Mouse (Mus musculus) Muller cell, postnatal 12 days (primary cell): ENCODE data around the gene Myo1e.

Experiments used
- DNase-seq: peaks from one replicate; pipeline ENCODE4 v3.0.0-alpha.2; 2015; ENCODE audit errors: inconsistent ontology term

The Myo1e gene

GRCm38 (mm10) chr9:70281407-70281806 is 74.3 kb downstream of the Myo1e start:
- DNase-seq: no peak

- DNase-seq: no peak
Observed at GRCm38 (mm10) chr9:70282107-70282506, 75.0 kb downstream of the Myo1e start.

- DNase-seq: no peak
Observed at GRCm38 (mm10) chr9:70283151-70283550, 76.0 kb downstream of the Myo1e start.

GRCm38 (mm10) chr9:70284584-70285140 is 77.5 kb downstream of the Myo1e start:
- DNase-seq: no peak

GRCm38 (mm10) chr9:70290785-70291184 is 83.6 kb downstream of the Myo1e start:
- DNase-seq: peak; percentile 95

GRCm38 (mm10) chr9:70296916-70297315 is 89.8 kb downstream of the Myo1e start:
- no peak for DNase-seq

GRCm38 (mm10) chr9:70298221-70298620 is 91.1 kb downstream of the Myo1e start:
- peak; percentile 21 for DNase-seq

GRCm38 (mm10) chr9:70300705-70301104 is 93.6 kb downstream of the Myo1e start:
- no peak for DNase-seq

GRCm38 (mm10) chr9:70301598-70301997 is 94.4 kb downstream of the Myo1e start:
- no peak for DNase-seq

GRCm38 (mm10) chr9:70304901-70305300 is 97.8 kb downstream of the Myo1e start:
- no peak for DNase-seq

- no peak for DNase-seq
Observed at GRCm38 (mm10) chr9:70310046-70310445, 102.9 kb downstream of the Myo1e start.

- DNase-seq: no peak
Observed at GRCm38 (mm10) chr9:70314019-70314418, 106.9 kb downstream of the Myo1e start.

- DNase-seq: no peak
Observed at GRCm38 (mm10) chr9:70315130-70315529, 108.0 kb downstream of the Myo1e start.

GRCm38 (mm10) chr9:70318601-70319000 is 111.5 kb downstream of the Myo1e start:
- DNase-seq: peak; percentile 28

- DNase-seq: no peak
Observed at GRCm38 (mm10) chr9:70324336-70324735, 117.2 kb downstream of the Myo1e start.

GRCm38 (mm10) chr9:70325880-70326595 is 118.9 kb downstream of the Myo1e start:
- no peak for DNase-seq

GRCm38 (mm10) chr9:70328193-70328841 is 121.2 kb downstream of the Myo1e start:
- DNase-seq: no peak

- no peak for DNase-seq
Observed at GRCm38 (mm10) chr9:70331727-70332335, 124.7 kb downstream of the Myo1e start.

GRCm38 (mm10) chr9:70338391-70338790 is 131.2 kb downstream of the Myo1e start:
- no peak for DNase-seq

GRCm38 (mm10) chr9:70338894-70339293 is 131.7 kb downstream of the Myo1e start:
- no peak for DNase-seq

- DNase-seq: no peak
Observed at GRCm38 (mm10) chr9:70349274-70349673, 142.1 kb downstream of the Myo1e start.

GRCm38 (mm10) chr9:70351570-70352277 is 144.6 kb downstream of the Myo1e start:
- no peak for DNase-seq
